Mouse (Mus musculus) cerebellum, postnatal 10 days (tissue): ENCODE data around the gene Dnase2b.

Source experiments
- DNase-seq, 2 experiments: peaks; one replicate each; pipeline ENCODE4 v3.0.0; 2021; ENCODE audit warnings: mixed read lengths in 2 of 2

Dnase2b gene

GRCm38 (mm10) chr3:146615496-146615895 lies at the start of gene Dnase2b:
Gene Dnase2b, minus strand, starts transcription at chr3:146615596.
- no peak for DNase-seq

- no peak for DNase-seq
Measured at GRCm38 (mm10) chr3:146661907-146662306, 46.5 kb upstream of the Dnase2b start.

- peak in 1 of 2 experiments; percentile 21 for DNase-seq
Measured at GRCm38 (mm10) chr3:146661001-146661400, 45.6 kb upstream of the Dnase2b start.

- DNase-seq = peak; percentile 85 to 92
Measured at GRCm38 (mm10) chr3:146659321-146659720, 43.9 kb upstream of the Dnase2b start.

GRCm38 (mm10) chr3:146658061-146658639 lies 42.8 kb upstream of the Dnase2b start:
- no peak for DNase-seq

GRCm38 (mm10) chr3:146657433-146657832 lies 42.0 kb upstream of the Dnase2b start:
- DNase-seq = no peak

- no peak for DNase-seq
Measured at GRCm38 (mm10) chr3:146655111-146655577, 39.7 kb upstream of the Dnase2b start.

GRCm38 (mm10) chr3:146653692-146654091 lies 38.3 kb upstream of the Dnase2b start:
- DNase-seq = no peak

- no peak for DNase-seq
Measured at GRCm38 (mm10) chr3:146652431-146652830, 37.0 kb upstream of the Dnase2b start.

- no peak for DNase-seq
Measured at GRCm38 (mm10) chr3:146651217-146651616, 35.8 kb upstream of the Dnase2b start, which contains the start of gene 4930503B20Rik. Gene 4930503B20Rik, minus strand, starts transcription at chr3:146651317.

GRCm38 (mm10) chr3:146650716-146651115 lies 35.3 kb upstream of the Dnase2b start:
- no peak for DNase-seq

GRCm38 (mm10) chr3:146649311-146649894 lies 34.0 kb upstream of the Dnase2b start:
- DNase-seq = no peak

- peak; percentile 74 to 80 for DNase-seq
Measured at GRCm38 (mm10) chr3:146641818-146642427, 26.5 kb upstream of the Dnase2b start.

GRCm38 (mm10) chr3:146632506-146632905 lies 17.1 kb upstream of the Dnase2b start:
- DNase-seq = no peak

GRCm38 (mm10) chr3:146628227-146628982 lies 13.0 kb upstream of the Dnase2b start:
- DNase-seq = no peak

- no peak for DNase-seq
Measured at GRCm38 (mm10) chr3:146625766-146626165, 10.4 kb upstream of the Dnase2b start.

GRCm38 (mm10) chr3:146621966-146622365 lies 6.6 kb upstream of the Dnase2b start:
- no peak for DNase-seq

- peak; percentile 85 to 89 for DNase-seq
Measured at GRCm38 (mm10) chr3:146620555-146621249, 5.3 kb upstream of the Dnase2b start.

- DNase-seq = no peak
Measured at GRCm38 (mm10) chr3:146620101-146620500, 4.7 kb upstream of the Dnase2b start.

GRCm38 (mm10) chr3:146618357-146618756 lies 3.0 kb upstream of the Dnase2b start:
- DNase-seq = no peak

GRCm38 (mm10) chr3:146617946-146618345 lies 2.5 kb upstream of the Dnase2b start:
- DNase-seq = no peak

GRCm38 (mm10) chr3:146616533-146617283 lies 1.3 kb upstream of the Dnase2b start:
- no peak for DNase-seq
